Mouse (Mus musculus): ENCODE data around the gene Yy1. TPM values are rescaled to one million over a fixed set of nuclear protein-coding genes. Genes with fewer than 3 reads are reported as not detected.

Gene Yy1
- polyA plus RNA-seq, 1 experiment = 13.5 TPM

DNA sequence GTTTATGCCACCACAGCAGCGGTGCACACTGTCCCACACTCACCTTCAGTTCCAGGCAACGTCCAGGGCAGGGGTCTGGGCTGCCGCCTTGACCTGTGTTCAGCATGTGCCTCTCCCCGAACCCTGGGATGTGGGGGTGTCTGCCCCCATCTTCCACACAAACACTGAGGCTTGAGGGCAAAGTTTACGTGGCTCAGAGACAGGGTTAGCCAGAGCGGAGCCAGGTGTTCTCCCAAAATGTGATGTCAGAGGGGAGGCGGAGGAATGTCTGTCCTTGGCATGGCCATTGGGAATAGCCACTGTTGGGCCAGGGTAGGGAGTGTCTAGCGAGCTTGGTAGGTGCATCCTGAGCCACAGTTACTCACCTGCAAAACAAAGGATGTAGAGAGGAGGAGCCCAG lies 60.0 kb downstream of the Yy1 start:
- no peak overlapping the region for H3K4me3 ChIP-seq (ENCODE audit: insufficient read depth, low read depth, low read length)
- H3K4me1 ChIP-seq (ENCODE audit: control insufficient read depth, insufficient read depth, low read length) = no peaks in the 10 kb centered on the region
- no peaks in the 10 kb centered on the region for H3K36me3 ChIP-seq (ENCODE audit: control insufficient read depth, insufficient read depth, low read length)
- H3K27ac ChIP-seq (ENCODE audit: insufficient read depth, low read depth, low read length) = no peak overlapping the region
- no peak for TF ChIP-seq CTCF (conservative IDR thresholded peaks at IDR 0.05; ENCODE audit: insufficient read depth, insufficient read length, low read depth, low read length)
- TF ChIP-seq POLR2A (IDR thresholded peaks at IDR 0.05; ENCODE audit: low read depth, low read length) = no peak
- no peak for DNase-seq
- WGBS = 90% methylated on average over 8 of the region's 8 CpGs
- no peaks in the 10 kb centered on the region for H3K27me3 ChIP-seq (replicated peaks; ENCODE audit: control insufficient read depth, insufficient read depth, low read length)

DNA sequence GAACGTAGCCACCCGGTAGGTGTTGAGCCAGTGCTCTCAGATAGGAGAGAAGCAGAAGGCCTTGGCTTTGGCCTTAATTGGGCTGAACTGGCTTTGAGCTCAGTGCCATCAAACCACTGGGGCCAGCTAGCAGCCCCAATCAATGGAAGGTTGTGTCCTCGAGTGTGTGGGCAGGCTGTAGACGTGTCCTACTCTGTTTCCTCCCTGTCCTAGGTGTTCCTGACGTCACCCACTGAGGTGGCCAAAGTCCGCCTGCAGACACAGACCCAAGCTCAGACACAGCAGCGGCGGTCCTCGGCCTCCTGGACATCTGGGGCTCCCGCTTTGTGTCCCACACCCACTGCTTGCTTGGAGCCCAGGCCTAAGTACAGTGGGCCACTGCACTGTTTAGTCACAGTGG lies 62.3 kb downstream of the Yy1 start:
- no peaks in the 10 kb centered on the region for H3K4me1 ChIP-seq (ENCODE audit: control insufficient read depth, insufficient read depth, low read length)
- WGBS = 79% methylated on average over 10 of the region's 10 CpGs
- no peak overlapping the region for H3K4me3 ChIP-seq (ENCODE audit: insufficient read depth, low read depth, low read length)
- H3K27ac ChIP-seq (ENCODE audit: insufficient read depth, low read depth, low read length) = no peak overlapping the region
- TF ChIP-seq POLR2A (IDR thresholded peaks at IDR 0.05; ENCODE audit: low read depth, low read length) (no peak), CTCF (conservative IDR thresholded peaks at IDR 0.05; ENCODE audit: insufficient read depth, insufficient read length, low read depth, low read length) (no peak)
- H3K36me3 ChIP-seq (ENCODE audit: control insufficient read depth, insufficient read depth, low read length) = no peaks in the 10 kb centered on the region
- no peak for DNase-seq
- no peaks in the 10 kb centered on the region for H3K27me3 ChIP-seq (replicated peaks; ENCODE audit: control insufficient read depth, insufficient read depth, low read length)

DNA sequence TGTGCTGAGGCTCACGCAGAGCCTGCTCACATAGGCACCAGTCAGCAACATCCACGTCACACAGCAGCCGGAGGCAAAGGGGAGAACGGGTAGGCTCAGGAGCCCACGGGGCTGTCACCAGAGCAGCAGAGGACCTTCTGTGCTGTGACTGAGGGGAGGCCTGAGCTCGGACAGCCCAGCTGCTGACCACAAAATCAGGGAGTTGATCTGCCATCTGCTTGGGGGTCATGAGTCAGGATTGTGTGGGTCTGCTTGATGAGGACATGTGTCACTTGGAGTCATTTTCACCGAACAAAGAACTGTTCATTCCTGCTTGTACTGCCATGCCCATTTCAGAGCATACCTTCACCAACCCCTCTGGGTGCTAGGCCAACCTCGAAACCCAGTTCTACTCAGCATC lies 63.4 kb downstream of the Yy1 start:
- Histone ChIP-seq H3K27me3 (replicated peaks; ENCODE audit: control insufficient read depth, insufficient read depth, low read length) (no peaks in the 10 kb centered on the region), H3K4me3 (ENCODE audit: insufficient read depth, low read depth, low read length) (no peak overlapping the region), H3K4me1 (ENCODE audit: control insufficient read depth, insufficient read depth, low read length) (no peaks in the 10 kb centered on the region), H3K36me3 (ENCODE audit: control insufficient read depth, insufficient read depth, low read length) (no peaks in the 10 kb centered on the region), H3K27ac (ENCODE audit: insufficient read depth, low read depth, low read length) (no peak overlapping the region)
- TF ChIP-seq POLR2A (IDR thresholded peaks at IDR 0.05; ENCODE audit: low read depth, low read length) (no peak), CTCF (conservative IDR thresholded peaks at IDR 0.05; ENCODE audit: insufficient read depth, insufficient read length, low read depth, low read length) (no peak)
- WGBS = 76% methylated on average over 8 of the region's 8 CpGs
- DNase-seq = no peak

DNA sequence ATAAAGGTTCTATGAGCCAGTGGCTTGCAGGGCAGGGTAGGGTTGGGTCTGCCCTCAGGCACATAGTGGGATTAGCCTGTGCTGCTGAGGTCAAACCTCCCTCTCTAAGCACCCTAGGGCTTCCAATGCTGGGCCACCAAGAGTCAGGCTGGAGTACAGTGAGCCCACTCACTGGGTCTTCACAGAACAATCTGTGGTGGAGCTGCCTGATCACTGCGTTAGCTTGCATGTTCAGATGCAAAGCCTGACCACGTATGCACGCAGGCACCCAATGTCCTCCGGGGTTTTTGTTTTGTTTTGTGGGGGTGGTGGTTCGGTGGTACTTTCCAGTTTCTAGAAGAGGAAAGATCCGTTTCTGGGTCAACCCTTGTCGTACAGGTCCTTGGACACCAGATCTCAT lies 64.3 kb downstream of the Yy1 start:
- H3K4me3 ChIP-seq (ENCODE audit: insufficient read depth, low read depth, low read length) = no peak overlapping the region
- TF ChIP-seq POLR2A (IDR thresholded peaks at IDR 0.05; ENCODE audit: low read depth, low read length) = no peak
- no peak for TF ChIP-seq CTCF (conservative IDR thresholded peaks at IDR 0.05; ENCODE audit: insufficient read depth, insufficient read length, low read depth, low read length)
- H3K27ac ChIP-seq (ENCODE audit: insufficient read depth, low read depth, low read length) = no peak overlapping the region
- H3K27me3 ChIP-seq (replicated peaks; ENCODE audit: control insufficient read depth, insufficient read depth, low read length) = no peaks in the 10 kb centered on the region
- no peaks in the 10 kb centered on the region for H3K4me1 ChIP-seq (ENCODE audit: control insufficient read depth, insufficient read depth, low read length)
- 67% methylated on average over 7 of the region's 7 CpGs for WGBS
- DNase-seq = no peak
- H3K36me3 ChIP-seq (ENCODE audit: control insufficient read depth, insufficient read depth, low read length) = no peaks in the 10 kb centered on the region

DNA sequence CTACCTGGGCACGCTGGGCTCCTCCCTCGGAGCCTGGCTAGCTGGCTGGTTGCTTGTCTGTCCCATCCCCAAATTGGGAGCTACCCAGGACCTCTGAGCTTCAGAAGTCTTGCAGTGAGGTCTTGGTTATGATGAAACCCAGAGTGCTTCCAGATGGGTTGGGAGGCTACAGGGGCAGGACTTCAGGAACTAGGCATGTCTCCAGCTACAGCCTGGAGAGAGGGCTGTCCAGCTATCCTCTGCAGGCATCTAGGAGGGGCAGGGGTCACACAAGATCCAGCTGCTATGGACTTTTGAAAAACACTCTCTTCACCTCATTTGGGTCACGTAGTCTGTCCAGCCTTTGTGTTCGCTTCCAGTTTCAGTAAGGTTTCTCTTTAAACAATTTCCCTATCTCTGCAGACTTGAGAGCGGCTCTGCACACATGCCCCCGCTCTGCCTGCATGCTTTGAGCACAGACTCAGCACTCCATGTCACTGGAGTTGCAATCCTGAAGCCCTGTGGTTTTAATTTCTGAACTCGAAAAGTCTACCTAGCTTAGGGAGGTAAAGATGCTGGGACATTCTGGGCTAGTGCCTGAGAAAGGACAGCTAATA lies 64.9 kb downstream of the Yy1 start:
- no peaks in the 10 kb centered on the region for H3K27me3 ChIP-seq (replicated peaks; ENCODE audit: control insufficient read depth, insufficient read depth, low read length)
- no peaks in the 10 kb centered on the region for H3K4me1 ChIP-seq (ENCODE audit: control insufficient read depth, insufficient read depth, low read length)
- 74% methylated on average over 7 of the region's 7 CpGs for WGBS
- no peak for TF ChIP-seq CTCF (conservative IDR thresholded peaks at IDR 0.05; ENCODE audit: insufficient read depth, insufficient read length, low read depth, low read length)
- TF ChIP-seq POLR2A (IDR thresholded peaks at IDR 0.05; ENCODE audit: low read depth, low read length) = no peak
- H3K36me3 ChIP-seq (ENCODE audit: control insufficient read depth, insufficient read depth, low read length) = no peaks in the 10 kb centered on the region
- DNase-seq = peak; percentile 47
- no peak overlapping the region for H3K27ac ChIP-seq (ENCODE audit: insufficient read depth, low read depth, low read length)
- H3K4me3 ChIP-seq (ENCODE audit: insufficient read depth, low read depth, low read length) = no peak overlapping the region

DNA sequence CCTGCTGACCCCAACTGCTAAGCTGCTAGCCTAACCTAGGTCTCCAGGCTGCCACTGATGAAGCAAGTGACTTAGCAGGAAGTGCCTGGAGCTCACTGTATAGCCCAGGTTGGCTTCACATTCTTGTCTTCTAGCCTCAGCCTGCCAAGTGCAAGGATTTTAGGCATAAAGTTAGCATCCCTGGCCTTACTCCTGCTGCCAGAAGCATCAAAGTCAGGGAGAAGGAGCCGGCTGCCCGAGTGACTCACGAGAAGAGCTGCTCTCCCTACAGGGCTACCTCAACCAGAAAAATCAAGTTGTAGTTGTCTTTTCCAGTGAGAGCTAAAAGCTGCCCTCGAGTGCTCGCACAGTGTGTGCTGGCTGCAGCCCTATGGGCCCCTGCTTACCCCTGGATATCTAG lies 65.7 kb downstream of the Yy1 start:
- H3K4me1 ChIP-seq (ENCODE audit: control insufficient read depth, insufficient read depth, low read length) = no peaks in the 10 kb centered on the region
- no peak for TF ChIP-seq POLR2A (IDR thresholded peaks at IDR 0.05; ENCODE audit: low read depth, low read length)
- no peak for TF ChIP-seq CTCF (conservative IDR thresholded peaks at IDR 0.05; ENCODE audit: insufficient read depth, insufficient read length, low read depth, low read length)
- DNase-seq = no peak
- no peaks in the 10 kb centered on the region for H3K36me3 ChIP-seq (ENCODE audit: control insufficient read depth, insufficient read depth, low read length)
- 86% methylated on average over 5 of the region's 5 CpGs for WGBS
- H3K4me3 ChIP-seq (ENCODE audit: insufficient read depth, low read depth, low read length) = no peak overlapping the region
- H3K27me3 ChIP-seq (replicated peaks; ENCODE audit: control insufficient read depth, insufficient read depth, low read length) = no peaks in the 10 kb centered on the region
- no peak overlapping the region for H3K27ac ChIP-seq (ENCODE audit: insufficient read depth, low read depth, low read length)

DNA sequence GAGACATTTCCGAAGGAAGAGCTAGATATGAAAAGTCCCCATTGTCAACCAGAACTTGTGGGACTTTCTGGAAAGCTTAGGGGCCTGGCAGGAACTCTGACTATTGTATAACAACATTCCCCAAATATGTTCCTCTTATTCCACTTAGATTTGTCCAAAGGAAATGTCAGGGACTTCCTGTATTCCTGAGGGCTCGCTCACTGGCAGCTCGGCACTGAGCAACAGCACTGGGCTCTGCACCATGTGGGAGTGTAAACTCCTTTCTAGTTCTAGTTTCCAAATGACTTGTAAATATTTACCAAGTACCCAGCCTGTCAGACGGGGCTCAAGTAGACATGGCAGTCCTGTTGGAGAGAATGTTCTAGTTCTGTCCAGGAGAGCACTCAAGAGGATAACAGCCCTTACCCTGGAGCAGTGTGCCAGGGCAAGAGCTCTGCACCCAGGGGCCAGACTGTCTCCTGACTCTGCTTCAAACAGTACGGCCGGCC lies 72.3 kb downstream of the Yy1 start:
- WGBS = 62% methylated on average over 6 of the region's 6 CpGs
- H3K27me3 ChIP-seq (replicated peaks; ENCODE audit: control insufficient read depth, insufficient read depth, low read length) = no peaks in the 10 kb centered on the region
- no peaks in the 10 kb centered on the region for H3K36me3 ChIP-seq (ENCODE audit: control insufficient read depth, insufficient read depth, low read length)
- no peak for TF ChIP-seq CTCF (conservative IDR thresholded peaks at IDR 0.05; ENCODE audit: insufficient read depth, insufficient read length, low read depth, low read length)
- TF ChIP-seq POLR2A (IDR thresholded peaks at IDR 0.05; ENCODE audit: low read depth, low read length) = no peak
- peak overlapping the region; percentile 63; the same call in 1 of the 2 replicates for H3K27ac ChIP-seq (ENCODE audit: insufficient read depth, low read depth, low read length)
- H3K4me3 ChIP-seq (ENCODE audit: insufficient read depth, low read depth, low read length) = no peak overlapping the region
- DNase-seq = peak; percentile 57
- H3K4me1 ChIP-seq (ENCODE audit: control insufficient read depth, insufficient read depth, low read length) = no peaks in the 10 kb centered on the region
